Mouse (Mus musculus) hindbrain, embryonic 15.5 days (tissue): Measurements from ENCODE around the gene Duox1. TPM values are rescaled to one million over a fixed set of nuclear protein-coding genes. Genes with fewer than 3 reads are reported as not detected.
"Not testable (repeated sequence)": the region's sequence is repeated elsewhere in the genome, so short reads cannot be mapped to it uniquely, and the experiment has no call there.

Experiments
- ATAC-seq: fragments of 200-750 bp; cut with Nextera tagmentation; 2 replicates; pipeline ENCODE4 v1.8.0; 2017; ENCODE audit warnings: low read depth, moderate number of reproducible peaks, moderate TSS enrichment; ENCODE audit not compliant: low FRiP score
- H3K27ac ChIP-seq: fragments of 300-500 bp; sonication (generic); replicated peaks from 2 replicates; pipeline ENCODE4 v1.5.1; 2015; ENCODE audit warnings: mild to moderate bottlenecking, inconsistent platforms
- H3K27me3 ChIP-seq: fragments of 300-500 bp; sonication (generic); 2 replicates; pipeline ENCODE4 v1.6.1; 2015; ENCODE audit warnings: control low read depth, inconsistent platforms
- H3K36me3 ChIP-seq: fragments of 300-500 bp; sonication (generic); 2 replicates; pipeline ENCODE4 v1.6.1; 2015; ENCODE audit warnings: control low read depth, inconsistent platforms
- H3K4me1 ChIP-seq: fragments of 300-500 bp; sonication (generic); replicated peaks from 2 replicates; pipeline ENCODE4 v1.6.1; 2015; ENCODE audit warnings: control low read depth, inconsistent platforms
- H3K4me2 ChIP-seq: fragments of 300-500 bp; sonication (generic); 2 replicates; pipeline ENCODE4 v1.6.1; 2015; ENCODE audit warnings: moderate library complexity, mild to moderate bottlenecking, inconsistent platforms
- H3K4me3 ChIP-seq: fragments of 300-500 bp; sonication (generic); 2 replicates; pipeline ENCODE4 v1.5.1; 2015; ENCODE audit warnings: mild to moderate bottlenecking, inconsistent platforms
- H3K9ac ChIP-seq: fragments of 300-500 bp; sonication (generic); 2 replicates; pipeline ENCODE4 v1.6.1; 2015; ENCODE audit warnings: inconsistent platforms
- H3K9me3 ChIP-seq: fragments of 300-500 bp; sonication (generic); 2 replicates; pipeline ENCODE4 v1.6.1; 2016; ENCODE audit warnings: control low read depth, inconsistent platforms
- WGBS: fragments of 180-500 bp; shearing (Covaris S2); methylation state at CpG from one replicate; pipeline ENCODE4 v1.1.7; 2015; 5-methylcytosine and 5-hydroxymethylcytosine counted together
- polyA plus RNA-seq: library from polyadenylated mRNA; unstranded; fragments of >200 nt; fragmentation: Nextera tagmentation; extraction: Ambion mirVana; gene quantifications from 2 replicates; pipeline ENCODE4 v1.2.1, GENCODE M21; 2015

Duox1 gene
- polyA plus RNA-seq, 1 experiment from 2014 or later = 0.16 TPM

DNA sequence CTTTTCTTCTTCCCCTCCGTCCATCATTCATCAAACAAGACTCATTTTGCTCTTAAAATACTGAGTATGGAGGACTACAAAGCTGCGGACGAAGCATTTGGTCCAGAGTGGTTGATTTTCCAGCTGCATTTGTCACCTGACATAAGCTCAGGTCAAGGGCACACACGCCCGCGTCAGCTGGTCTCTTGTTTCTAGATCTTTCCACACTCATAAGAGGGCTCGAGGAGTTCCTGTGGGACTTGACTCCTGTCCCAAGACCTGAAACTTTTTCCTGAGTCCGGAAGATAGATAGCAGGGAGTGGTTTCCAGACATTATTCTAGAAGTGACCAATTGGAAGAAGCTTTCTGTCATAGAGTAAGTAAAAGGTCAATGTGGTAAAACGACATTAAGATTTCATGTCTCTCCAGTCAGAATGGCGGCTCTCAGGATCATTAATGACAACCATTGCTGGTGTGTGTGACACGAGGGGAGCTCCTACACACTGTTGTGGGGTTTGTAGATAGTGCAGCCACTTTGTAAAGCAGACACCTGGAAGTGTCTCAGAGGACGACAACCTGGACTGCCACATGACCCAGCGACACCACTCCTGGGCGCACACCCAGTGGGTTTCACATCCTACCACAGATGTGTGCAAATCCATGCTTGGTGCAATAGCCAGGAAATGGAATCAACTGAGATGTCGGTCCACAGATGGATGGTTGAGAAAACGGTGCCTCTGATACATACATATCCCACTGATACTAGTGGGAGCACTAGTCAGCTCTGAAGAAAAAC lies 66.0 kb downstream of the Duox1 start:
- no peak for ATAC-seq
- H3K9me3 ChIP-seq = no peaks in the 10 kb centered on the region
- 82% methylated on average over 16 of the region's 16 CpGs for WGBS
- no peak overlapping the region for H3K27ac ChIP-seq
- no peak overlapping the region for H3K4me3 ChIP-seq
- H3K4me1 ChIP-seq = peaks cover 3% of the 10 kb centered on the region; the same call in 1 of the 2 replicates
- H3K4me2 ChIP-seq = no peak overlapping the region
- no peaks in the 10 kb centered on the region for H3K36me3 ChIP-seq
- no peak overlapping the region for H3K9ac ChIP-seq
- H3K27me3 ChIP-seq = no peaks in the 10 kb centered on the region

- Histone ChIP-seq H3K27ac (no peak overlapping the region), H3K9me3 (no peaks in the 10 kb centered on the region), H3K4me2 (no peak overlapping the region), H3K4me1 (peaks cover 3% of the 10 kb centered on the region; the same call in 1 of the 2 replicates), H3K4me3 (no peak overlapping the region), H3K36me3 (no peaks in the 10 kb centered on the region), H3K27me3 (no peaks in the 10 kb centered on the region), H3K9ac (no peak overlapping the region)
- no peak for ATAC-seq
- WGBS = 83% methylated on average over 6 of the region's 6 CpGs
Observed at GRCm38 (mm10) chr2:122382121-122382520, 66.6 kb downstream of the Duox1 start.

DNA sequence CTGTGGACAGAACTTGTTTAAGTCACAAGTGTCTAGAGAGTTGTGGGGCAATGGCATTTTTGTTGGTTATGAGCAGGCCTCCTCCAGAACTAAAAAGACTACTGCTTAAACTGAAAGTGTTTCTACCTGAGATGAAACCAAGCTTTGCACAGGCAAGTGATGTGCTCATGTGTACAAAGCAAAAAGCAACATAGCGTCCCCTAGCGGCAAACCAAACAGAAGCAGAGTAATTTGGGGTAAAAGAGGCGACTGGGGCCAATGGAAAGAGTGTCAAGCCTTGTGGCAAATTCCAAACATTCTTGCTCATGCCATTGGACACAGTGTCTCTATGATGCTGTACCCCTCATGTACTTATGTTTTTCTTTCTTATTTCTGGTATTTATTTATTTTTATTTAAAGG lies 69.6 kb downstream of the Duox1 start:
- 0 out of 2 replicates have a peak, but pooled peaks cover 3% of the 10 kb centered on the region for H3K4me1 ChIP-seq
- H3K4me2 ChIP-seq = no peak overlapping the region
- no peaks in the 10 kb centered on the region for H3K36me3 ChIP-seq
- H3K9ac ChIP-seq = no peak overlapping the region
- WGBS = 43% methylated on average over 3 of the region's 3 CpGs
- H3K27ac ChIP-seq = no peak overlapping the region
- no peaks in the 10 kb centered on the region for H3K27me3 ChIP-seq
- no peak overlapping the region for H3K4me3 ChIP-seq
- no peaks in the 10 kb centered on the region for H3K9me3 ChIP-seq
- no peak for ATAC-seq

GRCm38 (mm10) chr2:122387135-122387534 lies 71.7 kb downstream of the Duox1 start:
- H3K27ac ChIP-seq, H3K27me3 ChIP-seq, H3K9ac ChIP-seq, H3K36me3 ChIP-seq, H3K9me3 ChIP-seq, H3K4me3 ChIP-seq, H3K4me2 ChIP-seq, H3K4me1 ChIP-seq, ATAC-seq: not testable (repeated sequence)
- WGBS = 97% methylated on average over 3 of the region's 3 CpGs

DNA sequence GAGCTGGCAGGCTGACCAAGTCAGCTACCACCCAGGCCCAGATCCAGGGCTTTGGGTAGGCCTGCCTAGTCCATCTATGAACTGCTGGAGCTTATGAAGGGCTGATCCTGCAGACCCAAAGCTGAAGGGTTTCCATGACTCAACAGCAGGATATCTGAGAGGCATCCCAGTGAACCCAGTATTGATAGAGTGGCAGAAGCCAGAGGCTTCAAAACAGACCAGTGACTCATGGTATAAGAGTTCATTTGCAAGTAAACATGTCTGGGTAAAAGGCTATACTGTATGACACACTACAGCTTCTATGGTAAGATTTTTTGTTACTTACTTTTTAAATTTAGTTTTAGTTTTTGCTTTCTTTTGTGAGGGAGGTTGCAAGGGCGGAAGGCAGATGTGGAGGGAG lies 80.7 kb downstream of the Duox1 start:
- no peaks in the 10 kb centered on the region for H3K4me1 ChIP-seq
- H3K27me3 ChIP-seq = no peaks in the 10 kb centered on the region
- no peak overlapping the region for H3K4me2 ChIP-seq
- no peaks in the 10 kb centered on the region for H3K36me3 ChIP-seq
- no peak overlapping the region for H3K4me3 ChIP-seq
- no peak overlapping the region for H3K27ac ChIP-seq
- no peaks in the 10 kb centered on the region for H3K9me3 ChIP-seq
- ATAC-seq = no peak
- 94% methylated on average over 1 of the region's 1 CpGs for WGBS
- no peak overlapping the region for H3K9ac ChIP-seq

Other genes starting within 250 kb of the Duox1 start
- 6.8 and 8.2 TPM in 2 replicates for gene Spg11, start 197.3 kb upstream of the Duox1 start, polyA plus RNA-seq
- gene B2m, start 168.0 kb upstream of the Duox1 start, polyA plus RNA-seq = 108 and 143 TPM in 2 replicates
- gene Trim69, start 155.0 kb upstream of the Duox1 start, polyA plus RNA-seq = not detected in 2 replicates
- 0.07 TPM in 1 of 2 replicates, not detected in the other for gene Patl2, start 129.5 kb upstream of the Duox1 start, polyA plus RNA-seq
- 0.09 TPM in 1 of 2 replicates, not detected in the other for gene Terb2, start 129.4 kb upstream of the Duox1 start, polyA plus RNA-seq
- 22.7 and 23.7 TPM in 2 replicates for gene Sord, start 80.9 kb upstream of the Duox1 start, polyA plus RNA-seq
- not detected in 2 replicates for gene Duox2, start 17.2 kb upstream of the Duox1 start, polyA plus RNA-seq
- 0.12 and 0.26 TPM in 2 replicates for gene Duoxa2, start 16.8 kb upstream of the Duox1 start, polyA plus RNA-seq
- gene Duoxa1, start 1.9 kb upstream of the Duox1 start, polyA plus RNA-seq = 0.23 and 0.52 TPM in 2 replicates
- 11.1 and 12.6 TPM in 2 replicates for gene Shf, start 53.5 kb downstream of the Duox1 start, polyA plus RNA-seq
- 0.14 TPM in 1 of 2 replicates, not detected in the other for gene Slc28a2, start 110.8 kb downstream of the Duox1 start, polyA plus RNA-seq
- 0.09 TPM in 1 of 2 replicates, not detected in the other for gene Gm14085, start 169.3 kb downstream of the Duox1 start, polyA plus RNA-seq